In genomic region chr14:23796878-23797277, GRCm38 (mm10) we compare ENCODE assay signal across 23 mouse cellular contexts.
DNase-seq lines count a peak whose midpoint lies in the region; ATAC-seq and TF ChIP-seq lines count a peak whose summit lies in the region.
"Had no signal": no experiment of that assay in that cellular context is flagged by ENCODE, and none has a peak within 500 bp of the region (broad histone marks: within the 10 kb centered on the region; RNA-seq: fewer than 3 reads in every experiment).

No protein-coding gene starts in this region.

- DNase-seq in frontal cortex, postnatal 25 days (ENCODE audit: low spot score in 2 of 2), result no peak
- DNase-seq in left cerebral cortex, adult 9 months (ENCODE audit: low spot score in 2 of 2), result peak; percentile 67 to 68
- DNase-seq in left cerebral cortex, adult 2 months (ENCODE audit: extremely low spot score in 1 of 2, low spot score in 2 of 2), result no peak
- peak; percentile 42 to 95 for DNase-seq in left cerebral cortex, postnatal 25 days (ENCODE audit: low spot score in 2 of 2)
- no peak for DNase-seq in gastrocnemius, adult 2 months
- DNase-seq: adrenal gland, adult 8-10 months; adrenal gland, postnatal 36 days; B cell, adult 2 months; cerebellum, adult 11 months; cerebellum, adult 8-10 months; cerebellum, postnatal 14 days; gastrocnemius, postnatal 14 days; heart, adult 2 months; heart, postnatal 14 days had no signal

- no peak overlapping the region for H3K4me3 ChIP-seq in left cerebral cortex, adult 2 months
- no peak overlapping the region for H3K4me3 ChIP-seq in gastrocnemius, adult 2 months
- H3K4me3 ChIP-seq: embryonic facial prominence, embryonic 12.5 days; forebrain, embryonic 12.5 days; heart, adult 2 months; heart, embryonic 15.5 days; hindbrain, embryonic 13.5 days had no signal

- no peak overlapping the region for H3K27ac ChIP-seq in left cerebral cortex, adult 2 months
- no peak overlapping the region for H3K27ac ChIP-seq in gastrocnemius, adult 2 months
- H3K27ac ChIP-seq: embryonic facial prominence, embryonic 12.5 days; forebrain, embryonic 12.5 days; heart, adult 2 months; heart, embryonic 15.5 days; hindbrain, embryonic 13.5 days; hindbrain, postnatal 0 days had no signal

- TF ChIP-seq CTCF in left cerebral cortex, adult 2 months (IDR thresholded peaks at IDR 0.05), result no peak
- TF ChIP-seq CTCF in gastrocnemius, adult 2 months (IDR thresholded peaks at IDR 0.05), result no peak

- peak; percentile 95 for ATAC-seq in frontal cortex, adult (ENCODE audit: low TSS enrichment)
- ATAC-seq in erythroid progenitor cell, adult 5-6 weeks (replicated peaks; ENCODE audit: low FRiP score, poor library complexity, severe bottlenecking), result no peak
- ATAC-seq: CD4-positive, CD25-positive, alpha-beta regulatory T cell, adult 4 months; forebrain, embryonic 16.5 days; hindbrain, postnatal 0 days had no signal

- intact Hi-C loops in left cerebral cortex, adult 2 months (cut with DNase I), result loop anchor here (2.0 kb wide), 1 partner anchor 88 kb away; no protein-coding TSS in a partner anchor
- intact Hi-C loops in left cerebral cortex, postnatal 25 days (cut with DNase I), result loop anchor here (5.0 kb wide), 1 partner anchor 45 kb away; no protein-coding TSS in a partner anchor
- intact Hi-C loops in gastrocnemius, adult 2 months (cut with DNase I), result no loop called here

Comparison
In these comparisons a context has a peak if more than half of its experiments do, and no peak if none do; other contexts are left out.
1. DNase-seq: peak in left cerebral cortex, adult 9 months (2 of 2) and left cerebral cortex, postnatal 25 days (2 of 2); none in frontal cortex, postnatal 25 days (0 of 2), left cerebral cortex, adult 2 months (0 of 2) and gastrocnemius, adult 2 months (single experiment).